Mouse (Mus musculus) neutrophil, adult 65 days (primary cell): ENCODE measurements around the gene Map3k10. TPM values are rescaled to one million over a fixed set of nuclear protein-coding genes. Genes with fewer than 3 reads are reported as not detected.

ENCODE experiments used
- total RNA-seq: library from RNA; stranded (reverse); gene quantifications from 2 replicates; pipeline ENCODE4 v1.2.4, GENCODE M21; 2023

Map3k10 gene
- 3.6 and 5.3 TPM in 2 replicates for total RNA-seq

GRCm38 (mm10) chr7:27674522-27675221, at the start of gene Map3k10:
Gene Map3k10, minus strand, starts transcription at chr7:27674598.

GRCm38 (mm10) chr7:27688815-27689612, 14.6 kb upstream of the Map3k10 start, which contains the start of gene Zfp607b:
Gene Zfp607b, plus strand, starts transcription at chr7:27689340.

GRCm38 (mm10) chr7:27653681-27654437, 20.5 kb downstream of the Map3k10 start, which contains the start of gene Ttc9b:
Gene Ttc9b, plus strand, starts transcription at chr7:27653915.

Other genes starting within 250 kb of the Map3k10 start
- 0.09 TPM in 1 of 2 replicates, not detected in the other for gene Sptbn4, start 226.9 kb downstream of the Map3k10 start, total RNA-seq
- 12.3 and 21.6 TPM in 2 replicates for gene Blvrb, start 226.6 kb downstream of the Map3k10 start, total RNA-seq
- 25.7 and 30.8 TPM in 2 replicates for gene Sertad3, start 200.8 kb downstream of the Map3k10 start, total RNA-seq
- gene Sertad1, start 187.7 kb downstream of the Map3k10 start, total RNA-seq, result 42.4 and 47.3 TPM in 2 replicates
- gene Prx, start 175.3 kb downstream of the Map3k10 start, total RNA-seq, result 0.41 and 0.88 TPM in 2 replicates
- gene Hipk4, start 151.3 kb downstream of the Map3k10 start, total RNA-seq, result 0.35 TPM in 1 of 2 replicates, not detected in the other
- 19.1 and 19.8 TPM in 2 replicates for gene Pld3, start 121.4 kb downstream of the Map3k10 start, total RNA-seq
- gene 2310022A10Rik, start 121.4 kb downstream of the Map3k10 start, total RNA-seq, result 11.5 and 13.0 TPM in 2 replicates
- 126 and 159 TPM in 2 replicates for gene Akt2, start 83.0 kb downstream of the Map3k10 start, total RNA-seq
- gene Ttc9b, start 20.7 kb downstream of the Map3k10 start, total RNA-seq, result not detected in 2 replicates
- 0.09 and 0.20 TPM in 2 replicates for gene Zfp607b, start 14.7 kb upstream of the Map3k10 start, total RNA-seq
- 1.9 and 2.9 TPM in 2 replicates for gene Zfp60, start 56.8 kb upstream of the Map3k10 start, total RNA-seq
- gene Zfp626, start 132.6 kb upstream of the Map3k10 start, total RNA-seq, result 2.7 and 4.9 TPM in 2 replicates
- 0.25 and 0.73 TPM in 2 replicates for gene Zfp59, start 164.0 kb upstream of the Map3k10 start, total RNA-seq
- 2.1 and 3.2 TPM in 2 replicates for gene Zfp607a, start 182.9 kb upstream of the Map3k10 start, total RNA-seq